Mouse (Mus musculus) lung, postnatal 25 days (tissue): ENCODE data around the gene Plekhh3.

Experiments used
- DNase-seq: peaks from one replicate; pipeline ENCODE4 v3.0.0; 2022; ENCODE audit warnings: low spot score

Gene Plekhh3

DNA sequence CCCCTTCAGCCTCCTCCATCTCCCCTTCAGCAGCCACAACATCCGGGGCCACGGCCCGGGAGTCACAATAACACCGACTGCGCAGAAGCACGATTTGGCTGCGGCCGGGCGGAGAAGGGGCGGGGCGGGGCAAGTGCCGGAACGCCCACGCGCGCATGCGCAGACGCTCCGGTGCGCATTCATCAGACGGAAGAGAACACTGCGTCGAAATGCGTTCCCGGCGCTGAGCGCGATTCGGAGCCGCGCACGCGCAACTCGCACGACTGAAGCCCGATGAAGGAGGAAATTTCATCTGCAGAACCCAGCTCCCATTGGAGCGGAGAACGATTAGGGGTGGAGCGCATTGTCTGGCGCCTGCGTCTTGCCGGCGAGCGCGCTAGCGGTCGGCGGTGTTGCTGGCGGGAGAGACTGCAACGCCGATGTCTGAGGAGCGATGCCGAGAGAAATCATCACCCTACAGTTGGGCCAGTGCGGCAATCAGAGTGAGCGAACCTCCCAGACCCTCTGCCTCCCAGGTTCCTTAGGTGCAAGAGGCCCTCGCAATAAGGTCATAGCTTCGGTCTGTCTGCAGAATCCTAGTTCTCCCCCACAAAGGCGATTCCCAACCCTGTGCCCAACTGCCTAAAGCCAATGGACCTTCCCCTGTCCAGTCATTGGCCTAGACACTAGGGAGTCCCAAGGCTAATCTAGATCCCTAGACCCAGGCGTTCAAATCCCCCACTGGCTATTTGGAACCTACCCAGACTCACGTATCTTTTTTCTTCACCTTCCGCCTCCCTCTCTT is 51.2 kb downstream of the Plekhh3 start, which contains the start of the genes Retreg3 and Tubg1:
TSS of gene Retreg3 (minus strand) at position 133 of the 784 bp plus-strand sequence.
TSS of gene Tubg1 (plus strand) at position 178 of the 784 bp plus-strand sequence.
- DNase-seq = peak; percentile 99

DNA sequence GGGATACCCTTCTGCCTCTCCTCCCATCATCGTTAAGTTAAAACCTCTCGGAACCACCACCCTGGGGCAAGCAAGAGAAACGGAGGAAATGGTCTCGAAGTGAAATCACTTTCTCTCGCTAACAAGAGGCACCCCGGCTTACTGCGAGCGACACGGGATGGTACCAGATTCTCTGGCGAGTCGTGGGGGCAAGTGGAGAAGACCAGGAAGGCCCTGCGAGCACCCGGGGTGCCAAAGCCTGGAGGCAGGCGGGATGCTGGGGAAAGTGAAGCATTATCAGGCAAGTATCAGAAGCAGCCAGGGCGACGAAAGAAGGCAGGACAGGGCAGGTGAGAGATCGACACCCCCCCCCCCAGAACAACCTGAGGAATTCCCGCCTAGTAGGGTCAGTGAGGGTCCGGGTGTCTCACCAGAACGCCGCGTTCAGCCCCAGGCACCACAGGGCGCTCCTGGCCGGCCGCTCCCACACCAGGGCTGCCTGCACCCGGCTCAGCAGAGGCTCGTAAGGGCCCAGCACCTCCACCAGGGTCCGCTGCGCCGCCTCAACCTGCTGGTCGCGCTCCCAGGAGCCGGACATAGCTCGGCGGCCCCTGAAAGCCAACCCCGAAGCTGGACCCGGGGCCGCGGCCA is 51.9 kb downstream of the Plekhh3 start:
- no peak for DNase-seq

GRCm38 (mm10) chr11:101118105-101118504 is 53.0 kb downstream of the Plekhh3 start:
- DNase-seq = no peak

DNA sequence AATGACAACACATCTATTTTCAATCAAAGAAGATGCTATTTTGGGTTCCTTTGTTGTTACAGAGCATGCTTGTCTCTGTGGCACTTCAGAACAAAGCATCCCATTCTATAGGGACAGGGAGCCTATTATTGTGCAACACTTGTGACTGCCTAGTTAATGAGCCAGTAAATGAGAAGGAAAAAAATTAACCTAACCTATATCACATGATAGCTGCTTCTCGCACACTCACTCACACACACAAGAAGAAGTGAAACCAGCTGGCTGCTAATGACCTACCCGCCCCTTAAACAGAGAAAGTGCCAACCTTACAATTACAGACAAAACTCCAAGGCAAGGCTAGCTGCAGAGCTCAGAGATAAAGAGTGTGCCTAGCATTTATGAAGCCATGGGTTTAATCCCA is 55.6 kb downstream of the Plekhh3 start:
- no peak for DNase-seq
